Mouse (Mus musculus): ENCODE data around the gene Pif1. TPM values are rescaled to one million over a fixed set of nuclear protein-coding genes. Genes with fewer than 3 reads are reported as not detected.

The Pif1 gene
- 0.75 and 1.0 TPM in 2 replicates for polyA plus RNA-seq (2014; fragmentation: Nextera tagmentation; extraction: Ambion mirVana)

- no peak within 1 kb of the TSS for H3K27ac ChIP-seq (ENCODE audit: low read depth, low read length)
- peaks cover 12% of the 10 kb centered on the region for H3K4me1 ChIP-seq (ENCODE audit: control insufficient read depth, insufficient read depth, low read length)
- H3K9ac ChIP-seq (replicated peaks; ENCODE audit: low read depth, low read length), result peak within 1 kb of the TSS; percentile 53
- 11% methylated on average over 28 of the region's 28 CpGs for WGBS
- H3K9me3 ChIP-seq (ENCODE audit: control insufficient read depth, low read length), result no peaks in the 10 kb centered on the region
- peak within 1 kb of the TSS; percentile 41 for H3K4me3 ChIP-seq (ENCODE audit: low read depth, low read length)
- H3K36me3 ChIP-seq (ENCODE audit: control insufficient read depth, insufficient read depth, low read length), result no peaks in the 10 kb centered on the region
- H3K4me2 ChIP-seq (ENCODE audit: low read depth, low read length), result peak within 1 kb of the TSS; percentile 98
- peak; percentile 89 for ATAC-seq (ENCODE audit: low read depth)
- H3K27me3 ChIP-seq (ENCODE audit: control insufficient read depth, insufficient read depth, low read length), result no peaks in the 10 kb centered on the region
These were observed at the start of gene Pif1 for GRCm38 (mm10) chr9:65586406-65587269. Pif1 (plus strand) TSS chr9:65587160.

GRCm38 (mm10) chr9:65537901-65538630 is 48.9 kb upstream of the Pif1 start:
- H3K9me3 ChIP-seq (ENCODE audit: control insufficient read depth, low read length), result no peaks in the 10 kb centered on the region
- H3K27ac ChIP-seq (ENCODE audit: low read depth, low read length), result no peak overlapping the region
- H3K4me1 ChIP-seq (ENCODE audit: control insufficient read depth, insufficient read depth, low read length), result no peaks in the 10 kb centered on the region
- H3K4me2 ChIP-seq (ENCODE audit: low read depth, low read length), result no peak overlapping the region
- no peak overlapping the region for H3K4me3 ChIP-seq (ENCODE audit: low read depth, low read length)
- ATAC-seq (ENCODE audit: low read depth), result no peak
- no peaks in the 10 kb centered on the region for H3K36me3 ChIP-seq (ENCODE audit: control insufficient read depth, insufficient read depth, low read length)
- WGBS, result 91% methylated on average over 8 of the region's 8 CpGs
- H3K9ac ChIP-seq (replicated peaks; ENCODE audit: low read depth, low read length), result no peak overlapping the region
- H3K27me3 ChIP-seq (ENCODE audit: control insufficient read depth, insufficient read depth, low read length), result no peaks in the 10 kb centered on the region

GRCm38 (mm10) chr9:65539697-65540096 is 47.3 kb upstream of the Pif1 start:
- H3K4me3 ChIP-seq (ENCODE audit: low read depth, low read length), result no peak overlapping the region
- H3K9me3 ChIP-seq (ENCODE audit: control insufficient read depth, low read length), result no peaks in the 10 kb centered on the region
- WGBS, result 80% methylated on average over 9 of the region's 9 CpGs
- H3K36me3 ChIP-seq (ENCODE audit: control insufficient read depth, insufficient read depth, low read length), result no peaks in the 10 kb centered on the region
- H3K4me1 ChIP-seq (ENCODE audit: control insufficient read depth, insufficient read depth, low read length), result no peaks in the 10 kb centered on the region
- H3K27me3 ChIP-seq (ENCODE audit: control insufficient read depth, insufficient read depth, low read length), result no peaks in the 10 kb centered on the region
- H3K27ac ChIP-seq (ENCODE audit: low read depth, low read length), result no peak overlapping the region
- no peak overlapping the region for H3K4me2 ChIP-seq (ENCODE audit: low read depth, low read length)
- ATAC-seq (ENCODE audit: low read depth), result no peak
- H3K9ac ChIP-seq (replicated peaks; ENCODE audit: low read depth, low read length), result no peak overlapping the region

DNA sequence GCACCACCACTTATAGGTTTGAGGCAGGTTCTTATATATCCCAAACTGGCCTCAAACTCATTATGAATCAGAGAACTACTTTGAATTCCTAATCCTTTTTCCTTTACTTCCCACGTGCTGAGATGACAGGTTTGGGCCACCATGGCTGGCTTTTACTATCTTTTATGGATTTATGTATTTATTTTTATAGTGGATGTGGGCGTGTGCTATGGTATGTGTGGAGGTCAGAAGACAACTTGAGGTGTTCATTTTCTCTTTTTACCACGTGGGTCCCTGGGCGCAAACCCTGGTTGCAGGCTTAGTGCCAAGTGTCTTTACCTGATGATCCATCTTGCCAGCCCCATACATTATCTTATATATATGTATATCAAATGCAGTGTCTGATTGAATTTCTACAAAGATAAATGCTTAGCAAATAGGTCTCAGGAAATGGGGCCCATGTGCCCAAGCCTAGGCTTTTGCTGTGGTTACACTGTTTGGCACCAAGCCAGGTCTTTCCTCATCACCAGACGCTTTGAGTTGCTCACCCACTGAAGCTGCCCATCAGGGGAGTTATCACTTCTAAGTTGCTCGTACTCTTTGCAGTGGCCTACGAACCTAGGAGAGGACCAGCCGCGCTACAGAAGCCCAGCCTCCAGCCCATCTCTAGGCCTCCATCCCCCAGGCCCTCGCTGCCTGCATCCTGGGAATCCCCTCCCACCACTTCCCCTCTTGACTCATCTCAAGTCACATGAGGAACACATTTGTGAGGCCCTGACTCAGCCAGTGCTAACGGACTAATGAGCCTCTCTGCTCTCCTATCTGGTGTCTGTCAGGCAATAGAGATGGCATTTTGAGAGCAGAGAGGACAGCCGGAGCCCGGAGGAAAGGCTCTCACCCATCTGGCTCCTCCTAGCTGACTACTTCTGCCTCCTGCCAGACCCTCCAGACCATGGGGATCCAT is 45.6 kb upstream of the Pif1 start:
- H3K4me1 ChIP-seq (ENCODE audit: control insufficient read depth, insufficient read depth, low read length), result no peaks in the 10 kb centered on the region
- no peak overlapping the region for H3K27ac ChIP-seq (ENCODE audit: low read depth, low read length)
- no peak overlapping the region for H3K4me2 ChIP-seq (ENCODE audit: low read depth, low read length)
- WGBS, result 59% methylated on average over 13 of the region's 13 CpGs
- no peaks in the 10 kb centered on the region for H3K36me3 ChIP-seq (ENCODE audit: control insufficient read depth, insufficient read depth, low read length)
- ATAC-seq (ENCODE audit: low read depth), result no peak
- no peaks in the 10 kb centered on the region for H3K9me3 ChIP-seq (ENCODE audit: control insufficient read depth, low read length)
- no peaks in the 10 kb centered on the region for H3K27me3 ChIP-seq (ENCODE audit: control insufficient read depth, insufficient read depth, low read length)
- no peak overlapping the region for H3K9ac ChIP-seq (replicated peaks; ENCODE audit: low read depth, low read length)
- no peak overlapping the region for H3K4me3 ChIP-seq (ENCODE audit: low read depth, low read length)

DNA sequence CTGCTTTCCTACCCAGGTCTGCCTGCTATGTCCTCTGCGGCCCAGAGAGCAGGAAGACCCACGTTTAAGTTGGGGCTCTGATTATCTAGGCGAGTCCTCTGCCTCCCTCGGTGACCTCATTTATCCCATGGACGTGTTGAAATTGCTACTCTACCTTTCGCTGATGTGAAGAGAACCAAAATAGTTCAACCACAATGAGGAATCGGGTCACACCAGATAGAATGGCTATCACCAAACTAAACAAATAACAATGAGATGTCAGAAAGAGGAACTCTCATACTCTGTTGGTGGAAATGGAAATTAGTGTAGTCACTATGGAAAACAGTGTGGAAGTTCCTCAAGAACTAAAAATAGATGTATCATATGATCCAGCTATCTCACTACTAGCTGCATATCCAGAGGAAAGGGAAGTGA is 44.8 kb upstream of the Pif1 start:
- Histone ChIP-seq H3K4me1 (ENCODE audit: control insufficient read depth, insufficient read depth, low read length) (no peaks in the 10 kb centered on the region), H3K27me3 (ENCODE audit: control insufficient read depth, insufficient read depth, low read length) (no peaks in the 10 kb centered on the region), H3K36me3 (ENCODE audit: control insufficient read depth, insufficient read depth, low read length) (no peaks in the 10 kb centered on the region), H3K4me2 (ENCODE audit: low read depth, low read length) (no peak overlapping the region), H3K9ac (replicated peaks; ENCODE audit: low read depth, low read length) (no peak overlapping the region), H3K4me3 (ENCODE audit: low read depth, low read length) (no peak overlapping the region), H3K27ac (ENCODE audit: low read depth, low read length) (no peak overlapping the region), H3K9me3 (ENCODE audit: control insufficient read depth, low read length) (no peaks in the 10 kb centered on the region)
- ATAC-seq (ENCODE audit: low read depth), result no peak
- 92% methylated on average over 7 of the region's 7 CpGs for WGBS

GRCm38 (mm10) chr9:65545635-65546412 is 41.1 kb upstream of the Pif1 start:
- Histone ChIP-seq H3K27me3 (ENCODE audit: control insufficient read depth, insufficient read depth, low read length) (no peaks in the 10 kb centered on the region), H3K4me2 (ENCODE audit: low read depth, low read length) (no peak overlapping the region), H3K9me3 (ENCODE audit: control insufficient read depth, low read length) (no peaks in the 10 kb centered on the region), H3K4me3 (ENCODE audit: low read depth, low read length) (no peak overlapping the region), H3K4me1 (ENCODE audit: control insufficient read depth, insufficient read depth, low read length) (peaks cover 5% of the 10 kb centered on the region), H3K9ac (replicated peaks; ENCODE audit: low read depth, low read length) (no peak overlapping the region), H3K27ac (ENCODE audit: low read depth, low read length) (no peak overlapping the region), H3K36me3 (ENCODE audit: control insufficient read depth, insufficient read depth, low read length) (no peaks in the 10 kb centered on the region)
- no peak for ATAC-seq (ENCODE audit: low read depth)
- WGBS, result 70% methylated on average over 10 of the region's 10 CpGs

DNA sequence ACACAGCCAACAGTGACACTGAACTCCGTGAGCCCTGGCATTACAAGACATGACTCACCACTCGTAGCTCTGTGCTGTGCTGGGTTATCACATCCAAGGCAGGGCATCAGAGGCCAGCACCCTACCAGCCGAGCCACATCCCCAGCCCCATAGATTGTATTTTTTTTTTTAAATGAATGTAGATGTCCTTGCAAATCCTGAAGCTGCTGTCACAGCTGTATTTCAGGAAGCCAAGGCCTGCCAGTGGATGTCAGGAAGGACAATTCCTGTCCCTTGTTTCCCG is 40.6 kb upstream of the Pif1 start:
- Histone ChIP-seq H3K4me2 (ENCODE audit: low read depth, low read length) (no peak overlapping the region), H3K27ac (ENCODE audit: low read depth, low read length) (no peak overlapping the region), H3K9ac (replicated peaks; ENCODE audit: low read depth, low read length) (no peak overlapping the region)

GRCm38 (mm10) chr9:65547111-65547510 is 39.8 kb upstream of the Pif1 start:
- no peak overlapping the region for H3K9ac ChIP-seq (replicated peaks; ENCODE audit: low read depth, low read length)
- no peaks in the 10 kb centered on the region for H3K36me3 ChIP-seq (ENCODE audit: control insufficient read depth, insufficient read depth, low read length)
- no peak overlapping the region for H3K4me2 ChIP-seq (ENCODE audit: low read depth, low read length)
- peaks cover 8% of the 10 kb centered on the region for H3K4me1 ChIP-seq (ENCODE audit: control insufficient read depth, insufficient read depth, low read length)
- no peaks in the 10 kb centered on the region for H3K27me3 ChIP-seq (ENCODE audit: control insufficient read depth, insufficient read depth, low read length)
- no peak overlapping the region for H3K4me3 ChIP-seq (ENCODE audit: low read depth, low read length)
- no peak for ATAC-seq (ENCODE audit: low read depth)
- no peaks in the 10 kb centered on the region for H3K9me3 ChIP-seq (ENCODE audit: control insufficient read depth, low read length)
- 86% methylated on average over 5 of the region's 5 CpGs for WGBS
- no peak overlapping the region for H3K27ac ChIP-seq (ENCODE audit: low read depth, low read length)

More for the DNA sequence above, 40.6 kb upstream of the Pif1 start:
- Histone ChIP-seq H3K4me1 (ENCODE audit: control insufficient read depth, insufficient read depth, low read length) (peaks cover 7% of the 10 kb centered on the region), H3K9me3 (ENCODE audit: control insufficient read depth, low read length) (no peaks in the 10 kb centered on the region), H3K4me3 (ENCODE audit: low read depth, low read length) (no peak overlapping the region), H3K36me3 (ENCODE audit: control insufficient read depth, insufficient read depth, low read length) (no peaks in the 10 kb centered on the region), H3K27me3 (ENCODE audit: control insufficient read depth, insufficient read depth, low read length) (no peaks in the 10 kb centered on the region)
- no peak for ATAC-seq (ENCODE audit: low read depth)
- 61% methylated on average over 4 of the region's 4 CpGs for WGBS
